Mouse (Mus musculus) intestine, postnatal 0 days (tissue): ENCODE measurements around the gene Thsd7a. TPM values are rescaled to one million over a fixed set of nuclear protein-coding genes. Genes with fewer than 3 reads are reported as not detected.

Experiments used
- ATAC-seq: fragments of 200-750 bp; cut with Nextera tagmentation; 2 replicates; pipeline ENCODE4 v1.8.0; 2017; ENCODE audit warnings: mild to moderate bottlenecking, moderate TSS enrichment, moderate library complexity
- H3K27ac ChIP-seq: fragments of 300-500 bp; sonication (generic); 2 replicates; pipeline ENCODE4 v1.5.1; 2014; ENCODE audit warnings: mild to moderate bottlenecking, low read depth, low read length, moderate library complexity
- H3K27me3 ChIP-seq: fragments of 300-500 bp; sonication (generic); replicated peaks from 2 replicates; pipeline ENCODE4 v1.6.1; 2014; ENCODE audit warnings: low read length, mixed read lengths; ENCODE audit not compliant: control insufficient read depth, insufficient read depth
- H3K36me3 ChIP-seq: fragments of 300-500 bp; sonication (generic); 2 replicates; pipeline ENCODE4 v1.6.1; 2014; ENCODE audit warnings: mild to moderate bottlenecking, moderate library complexity; ENCODE audit not compliant: control insufficient read depth, insufficient read depth
- H3K4me1 ChIP-seq: fragments of 300-500 bp; sonication (generic); replicated peaks from 2 replicates; pipeline ENCODE4 v1.6.1; 2014; ENCODE audit warnings: antibody characterized with exemption, low read length, mixed read lengths; ENCODE audit not compliant: control insufficient read depth, insufficient read depth
- H3K4me2 ChIP-seq: fragments of 300-500 bp; sonication (generic); replicated peaks from 2 replicates; pipeline ENCODE4 v1.6.1; 2014; ENCODE audit warnings: low read depth, mild to moderate bottlenecking, moderate library complexity
- H3K4me3 ChIP-seq: fragments of 300-500 bp; sonication (generic); 2 replicates; pipeline ENCODE4 v1.5.1; 2014; ENCODE audit warnings: low read depth, low read length
- H3K9ac ChIP-seq: fragments of 300-500 bp; sonication (generic); 2 replicates; pipeline ENCODE4 v1.6.1; 2014; ENCODE audit warnings: mild to moderate bottlenecking, low read depth, low read length
- H3K9me3 ChIP-seq: fragments of 300-500 bp; sonication (generic); 2 replicates; pipeline ENCODE4 v1.6.1; 2016; ENCODE audit warnings: mixed run types; ENCODE audit not compliant: control insufficient read depth
- CTCF ChIP-seq: sonication (generic); IDR thresholded peaks from 2 replicates; pipeline ENCODE4 v1.5.1; 2016; ENCODE audit warnings: low read depth, mild to moderate bottlenecking, control low read depth, antibody characterized with exemption, moderate library complexity
- WGBS: fragments of 180-500 bp; shearing (Covaris S2); extraction: QIAGEN DNeasy Blood & Tissue Kit; methylation state at CpG from one replicate; pipeline ENCODE4 v1.1.7; 2014; 5-methylcytosine and 5-hydroxymethylcytosine counted together
- polyA plus RNA-seq: library from polyadenylated mRNA; unstranded; fragments of >200 nt; fragmentation: Nextera tagmentation; extraction: Ambion mirVana; gene quantifications from 2 replicates; pipeline ENCODE4 v1.2.1, GENCODE M21; 2015

Thsd7a gene
- polyA plus RNA-seq, 1 experiment from 2014 or later = 1.1 TPM

DNA sequence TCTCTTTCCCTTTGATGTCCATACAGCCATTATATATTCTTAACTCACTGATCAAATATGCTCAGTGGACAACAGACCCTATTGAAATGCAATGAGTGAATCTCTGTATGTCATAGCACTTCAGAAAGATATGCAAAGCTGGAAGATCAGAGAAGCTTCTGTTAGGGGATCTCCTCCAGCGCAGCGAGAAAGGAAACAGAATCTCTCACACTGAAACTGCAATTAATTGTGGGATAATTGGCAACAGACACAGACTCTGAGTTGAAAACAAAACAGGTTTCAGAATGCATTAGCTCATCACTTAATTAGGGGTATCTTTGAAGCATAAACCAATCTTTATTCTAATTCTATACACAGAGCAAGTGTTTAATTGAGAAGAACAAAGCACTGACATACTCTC, 146.3 kb downstream of the Thsd7a start:
- TF ChIP-seq CTCF = no peak
- Histone ChIP-seq H3K9me3 (no peaks in the 10 kb centered on the region), H3K36me3 (no peaks in the 10 kb centered on the region), H3K27me3 (no peaks in the 10 kb centered on the region), H3K4me1 (no peaks in the 10 kb centered on the region), H3K4me3 (no peak overlapping the region), H3K4me2 (no peak overlapping the region), H3K27ac (no peak overlapping the region), H3K9ac (no peak overlapping the region)
- no peak for ATAC-seq
- WGBS = 88% methylated on average over 2 of the region's 2 CpGs

DNA sequence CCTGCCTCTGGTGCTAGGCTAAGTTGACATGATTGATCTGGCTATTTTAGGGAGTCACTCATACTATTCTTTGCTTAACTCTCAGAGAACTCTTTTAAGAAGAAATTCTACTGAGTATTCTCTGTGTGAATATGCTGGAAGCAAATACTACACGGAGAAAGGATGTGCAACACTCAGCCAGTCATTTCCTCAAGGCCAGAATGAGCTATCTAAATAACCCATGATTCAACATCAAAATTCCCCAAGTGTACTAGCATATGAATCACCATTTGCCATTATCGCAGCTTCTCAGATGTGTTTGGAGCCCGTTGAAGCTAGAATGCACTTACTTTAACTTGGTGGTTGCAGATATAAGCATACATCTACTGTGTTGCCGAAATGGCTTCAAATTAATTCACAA, 147.0 kb downstream of the Thsd7a start:
- ATAC-seq = no peak
- Histone ChIP-seq H3K4me3 (no peak overlapping the region), H3K9me3 (no peaks in the 10 kb centered on the region), H3K27me3 (no peaks in the 10 kb centered on the region), H3K36me3 (no peaks in the 10 kb centered on the region), H3K9ac (no peak overlapping the region), H3K4me2 (no peak overlapping the region), H3K27ac (no peak overlapping the region), H3K4me1 (no peaks in the 10 kb centered on the region)
- no peak for TF ChIP-seq CTCF
- 79% methylated on average over 4 of the region's 4 CpGs for WGBS

DNA sequence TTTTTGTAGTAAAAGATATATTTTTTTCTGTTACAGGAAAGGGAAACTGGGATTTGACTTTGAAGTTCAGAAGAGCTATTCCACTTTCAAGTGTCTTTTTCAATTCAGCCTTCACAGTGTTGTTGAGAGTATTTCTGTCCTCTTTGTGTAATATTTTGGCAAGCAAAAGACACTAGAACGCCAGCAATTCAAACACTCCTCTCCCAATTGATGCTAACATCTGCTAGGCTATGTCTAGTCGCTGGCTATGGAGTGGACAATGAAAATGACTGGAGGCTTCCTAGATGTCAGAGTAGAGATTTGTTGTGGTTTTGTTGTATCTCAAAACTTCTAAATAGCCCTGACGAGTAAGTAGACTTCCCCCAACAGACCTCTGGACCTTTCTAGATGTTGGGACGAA, 164.8 kb downstream of the Thsd7a start:
- H3K4me1 ChIP-seq = no peaks in the 10 kb centered on the region
- H3K9me3 ChIP-seq = no peaks in the 10 kb centered on the region
- H3K27ac ChIP-seq = no peak overlapping the region
- H3K4me3 ChIP-seq = no peak overlapping the region
- no peak for ATAC-seq
- TF ChIP-seq CTCF = no peak
- WGBS = 74% methylated on average over 4 of the region's 4 CpGs
- H3K4me2 ChIP-seq = no peak overlapping the region
- no peaks in the 10 kb centered on the region for H3K36me3 ChIP-seq
- no peaks in the 10 kb centered on the region for H3K27me3 ChIP-seq
- H3K9ac ChIP-seq = no peak overlapping the region

DNA sequence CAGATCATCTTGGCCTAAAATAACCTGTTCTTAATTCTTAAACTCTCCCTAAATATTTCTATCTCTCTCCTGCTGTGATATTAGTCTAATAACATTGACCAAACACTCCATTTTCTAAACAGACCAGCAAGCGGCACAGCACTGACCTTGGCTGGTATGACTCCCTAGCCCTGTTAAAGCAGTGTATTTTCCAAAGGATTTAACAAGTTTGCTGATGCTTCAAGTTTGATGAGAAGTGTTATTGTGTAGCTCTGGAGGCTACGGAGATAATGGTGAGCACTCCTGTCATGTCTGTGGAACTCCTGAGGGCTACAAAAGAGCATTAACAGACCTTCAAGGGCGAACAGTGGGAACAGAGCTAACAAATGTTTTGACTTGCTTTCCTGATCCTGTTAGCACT, 168.1 kb downstream of the Thsd7a start:
- no peak for TF ChIP-seq CTCF
- H3K4me3 ChIP-seq = no peak overlapping the region
- no peak for ATAC-seq
- 52% methylated on average over 3 of the region's 3 CpGs for WGBS
- H3K4me2 ChIP-seq = no peak overlapping the region
- no peak overlapping the region for H3K27ac ChIP-seq
- no peaks in the 10 kb centered on the region for H3K27me3 ChIP-seq
- no peak overlapping the region for H3K9ac ChIP-seq
- no peaks in the 10 kb centered on the region for H3K4me1 ChIP-seq
- H3K36me3 ChIP-seq = no peaks in the 10 kb centered on the region
- H3K9me3 ChIP-seq = no peaks in the 10 kb centered on the region

DNA sequence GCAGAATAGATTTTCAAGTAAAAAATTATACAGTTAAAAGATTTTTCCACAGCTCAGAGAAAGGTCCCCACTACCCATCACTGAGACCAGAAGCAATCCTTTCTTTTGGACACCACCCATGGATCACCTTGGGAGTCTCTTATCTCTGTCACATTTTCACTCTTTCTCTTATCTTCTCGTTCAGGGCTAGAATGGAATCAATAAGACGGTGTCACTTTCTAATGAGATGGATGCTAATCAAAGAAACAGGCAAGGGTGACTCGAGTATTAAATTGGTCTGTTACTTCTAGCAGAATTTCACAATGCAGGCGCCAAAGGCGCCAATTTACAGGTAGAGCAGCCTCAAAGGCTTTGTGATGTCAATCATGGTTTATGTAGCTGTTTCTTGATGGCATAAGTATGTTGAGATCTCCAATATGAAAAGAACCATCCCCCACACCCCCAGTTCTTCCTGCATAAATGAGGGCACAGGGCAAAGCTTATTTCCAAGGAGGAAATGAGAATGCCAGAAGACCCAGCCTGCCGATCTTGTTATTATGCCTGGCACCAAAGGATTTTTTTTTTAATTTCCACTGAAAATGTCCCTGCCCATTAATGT, 173.5 kb downstream of the Thsd7a start:
- Histone ChIP-seq H3K27me3 (no peaks in the 10 kb centered on the region), H3K27ac (no peak overlapping the region), H3K9me3 (no peaks in the 10 kb centered on the region), H3K4me1 (no peaks in the 10 kb centered on the region), H3K4me3 (no peak overlapping the region), H3K36me3 (no peaks in the 10 kb centered on the region), H3K9ac (no peak overlapping the region), H3K4me2 (no peak overlapping the region)
- no peak for ATAC-seq
- 75% methylated on average over 6 of the region's 6 CpGs for WGBS
- no peak for TF ChIP-seq CTCF

DNA sequence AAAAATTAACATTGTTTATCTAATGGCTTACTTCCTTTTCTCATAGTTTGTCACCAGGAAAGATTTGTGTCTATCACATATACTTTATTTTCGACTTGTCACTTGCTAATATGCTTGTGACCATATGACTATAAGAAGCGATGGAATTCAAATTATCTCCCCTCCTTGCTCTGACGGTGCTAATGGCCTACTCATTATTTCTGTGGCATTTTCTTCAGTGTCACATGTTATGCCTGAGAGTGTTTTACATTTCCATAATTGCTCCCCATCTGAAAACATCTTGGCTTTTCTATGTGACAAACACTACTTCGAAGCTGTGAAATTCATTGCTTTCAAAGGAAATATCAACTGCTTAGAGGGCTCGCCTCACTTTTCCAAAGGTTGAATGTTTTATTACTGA, 177.0 kb downstream of the Thsd7a start:
- 78% methylated on average over 5 of the region's 5 CpGs for WGBS
- no peak for ATAC-seq
- Histone ChIP-seq H3K27me3 (no peaks in the 10 kb centered on the region), H3K9ac (no peak overlapping the region), H3K9me3 (no peaks in the 10 kb centered on the region), H3K36me3 (no peaks in the 10 kb centered on the region), H3K4me2 (no peak overlapping the region), H3K27ac (no peak overlapping the region), H3K4me3 (no peak overlapping the region), H3K4me1 (no peaks in the 10 kb centered on the region)
- no peak for TF ChIP-seq CTCF

DNA sequence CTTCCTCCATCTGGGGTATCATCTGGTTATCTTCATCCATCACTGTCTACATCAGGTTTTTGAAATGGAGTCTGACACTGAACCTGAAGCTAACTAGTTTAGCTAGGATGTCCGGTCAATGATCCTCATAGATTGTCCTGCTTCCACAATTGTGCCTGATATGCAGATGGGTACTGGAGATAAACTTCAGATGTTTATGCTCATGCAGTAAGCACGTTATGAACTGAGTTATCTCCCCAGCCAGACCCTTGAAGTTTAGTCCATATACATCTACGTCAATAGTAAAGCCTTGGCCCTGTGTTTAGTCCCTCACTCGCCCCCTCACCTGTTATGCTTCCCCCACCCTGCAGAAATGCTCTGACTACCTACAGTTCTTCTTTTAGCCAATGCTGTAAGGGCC, 184.1 kb downstream of the Thsd7a start:
- no peak for ATAC-seq
- Histone ChIP-seq H3K4me1 (no peaks in the 10 kb centered on the region), H3K9me3 (no peaks in the 10 kb centered on the region), H3K4me2 (no peak overlapping the region), H3K27ac (no peak overlapping the region), H3K27me3 (no peaks in the 10 kb centered on the region), H3K9ac (no peak overlapping the region), H3K4me3 (no peak overlapping the region), H3K36me3 (no peaks in the 10 kb centered on the region)
- WGBS = 78% methylated on average over 4 of the region's 4 CpGs
- no peak for TF ChIP-seq CTCF
